Comparison of ENCODE assay signal across 1 mouse cellular context in the genomic region with DNA sequence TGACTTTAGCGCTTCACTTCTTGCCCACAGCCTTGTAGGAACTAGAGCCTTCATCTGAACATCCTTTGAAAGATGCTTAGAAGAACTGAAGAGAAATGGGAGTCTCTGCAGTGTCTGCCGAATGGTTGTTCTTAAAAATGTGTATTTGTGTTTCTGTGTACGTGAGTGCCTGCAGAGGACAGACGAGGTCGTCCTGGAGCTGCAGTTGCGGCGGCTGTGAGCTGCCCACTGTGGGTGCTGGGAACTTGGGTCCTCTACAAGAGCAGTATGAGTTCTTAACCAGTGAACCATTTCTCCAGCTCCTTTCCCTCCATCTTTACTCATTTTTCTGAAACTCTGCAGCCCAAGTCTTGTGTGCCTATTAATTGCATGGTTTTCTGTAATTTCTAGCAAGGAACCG.
TF ChIP-seq lines count a peak whose summit lies in the region.

No protein-coding gene starts in this region.

TF ChIP-seq in CH12.LX, 34 proteins besides CTCF, POLR2A, EP300 and RAD21:
- TF ChIP-seq GABPA (IDR thresholded peaks at IDR 0.05; ENCODE audit: insufficient replicate concordance, low read depth, low read length), result no peak
